Mouse (Mus musculus) cerebellum, adult 18-20 months (tissue): ENCODE results near the gene Wls.

ENCODE experiments used
- DNase-seq, 2 experiments: peaks; one replicate each; pipeline ENCODE4 v3.0.0; 2021

Wls gene

DNA sequence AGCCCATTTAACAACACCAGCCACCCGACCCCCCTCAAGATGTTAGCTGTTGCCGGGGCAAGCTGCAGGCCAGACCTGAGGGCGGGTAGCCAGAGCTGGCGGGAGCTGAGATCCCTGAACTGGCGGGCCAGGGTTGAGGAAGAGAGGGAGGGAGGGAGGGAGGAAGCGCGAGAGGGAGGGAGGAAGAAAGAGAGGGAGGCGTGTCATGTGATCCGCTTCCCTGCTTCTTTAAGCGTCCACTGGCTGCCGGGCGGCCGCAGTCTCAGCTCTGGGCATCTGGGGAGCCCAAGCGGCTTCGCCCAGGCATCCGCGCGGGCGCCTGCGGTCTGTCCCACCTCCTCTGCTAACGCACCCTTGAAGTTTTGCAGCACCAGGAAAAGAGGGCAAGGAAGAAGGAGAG lies at the start of gene Wls:
Wls (plus strand) TSS at position 192 of the 400 bp plus-strand sequence.
- DNase-seq, result peak; percentile 20 to 26

DNA sequence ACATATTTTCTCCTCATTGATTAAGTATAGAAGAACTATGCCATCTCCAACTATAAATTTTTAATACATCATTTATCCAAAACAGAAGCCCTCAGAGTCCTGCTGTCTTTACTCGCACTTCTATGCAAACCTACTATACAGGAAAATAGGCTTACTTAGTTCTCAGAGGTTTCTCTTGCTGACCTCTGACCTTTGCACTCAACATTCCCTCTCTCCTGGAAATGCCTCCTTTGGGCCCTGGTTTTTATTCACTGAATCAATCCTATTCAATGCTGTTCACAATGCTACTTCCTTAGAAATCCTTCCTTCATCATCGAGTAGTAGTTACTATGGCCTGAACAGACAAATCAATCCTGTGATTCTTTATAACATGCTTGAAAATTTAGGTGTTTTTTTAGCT lies 49.7 kb upstream of the Wls start:
- no peak for DNase-seq

DNA sequence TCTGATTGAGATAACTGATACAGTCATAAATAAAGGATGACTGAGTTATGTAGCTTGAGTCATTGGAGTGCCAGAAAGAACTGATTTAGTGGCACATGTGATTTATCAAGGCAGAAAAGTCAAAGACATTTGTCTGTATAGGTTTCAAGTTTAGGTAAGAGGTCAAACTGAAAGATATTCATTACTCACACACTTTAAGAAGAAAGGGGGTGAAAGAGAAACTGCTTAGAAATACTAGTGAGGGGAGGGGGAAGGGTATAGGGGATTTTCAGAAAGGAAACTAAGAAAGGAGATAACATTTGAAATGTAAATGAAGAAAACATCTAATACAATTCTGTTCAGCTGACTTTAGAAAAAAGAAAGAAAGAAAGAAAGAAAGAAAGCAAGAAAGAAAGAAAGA lies 7.9 kb upstream of the Wls start:
- DNase-seq, result no peak

DNA sequence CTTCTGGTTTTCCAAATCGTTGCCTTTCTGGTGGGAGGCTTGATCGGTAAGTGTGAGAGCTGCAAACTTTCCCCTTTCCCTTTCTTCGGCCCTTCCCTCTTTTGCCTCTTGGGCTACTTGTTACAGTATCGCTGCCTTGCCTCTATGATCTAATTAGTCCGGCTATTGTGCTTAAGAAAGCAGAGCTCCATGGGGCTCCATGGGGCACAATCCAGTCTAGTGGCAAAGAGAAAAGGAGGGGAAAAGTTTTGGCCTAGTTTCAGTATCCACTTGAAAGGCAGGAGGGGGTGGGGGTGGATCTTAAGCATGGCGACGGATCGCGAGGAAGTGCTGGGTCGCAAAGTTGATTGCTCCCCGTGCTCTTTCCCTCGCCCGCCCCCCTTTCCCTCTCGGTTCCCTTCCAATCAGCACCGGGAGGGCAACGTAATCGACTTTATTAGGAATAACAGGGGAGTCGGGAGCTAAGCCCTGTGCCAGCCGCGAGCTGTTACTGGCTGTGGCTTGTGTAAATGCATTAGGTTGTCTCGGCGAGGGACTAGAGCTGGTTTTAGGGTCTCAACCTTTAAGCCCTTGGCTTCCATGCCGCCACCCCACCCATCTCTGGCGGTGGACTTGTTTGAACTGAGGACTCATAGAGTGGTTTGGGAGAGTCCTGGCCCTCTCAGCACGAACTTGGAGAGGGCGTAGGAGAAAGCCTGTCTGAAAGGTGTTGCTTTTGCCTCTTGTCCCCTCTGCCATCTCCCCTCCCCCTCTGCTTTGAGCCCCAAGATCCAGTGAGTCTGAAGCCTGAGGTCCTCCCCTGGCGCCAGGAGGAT lies 737 bp downstream of the Wls start:
- DNase-seq, result peak in 1 of 2 experiments; percentile 3

DNA sequence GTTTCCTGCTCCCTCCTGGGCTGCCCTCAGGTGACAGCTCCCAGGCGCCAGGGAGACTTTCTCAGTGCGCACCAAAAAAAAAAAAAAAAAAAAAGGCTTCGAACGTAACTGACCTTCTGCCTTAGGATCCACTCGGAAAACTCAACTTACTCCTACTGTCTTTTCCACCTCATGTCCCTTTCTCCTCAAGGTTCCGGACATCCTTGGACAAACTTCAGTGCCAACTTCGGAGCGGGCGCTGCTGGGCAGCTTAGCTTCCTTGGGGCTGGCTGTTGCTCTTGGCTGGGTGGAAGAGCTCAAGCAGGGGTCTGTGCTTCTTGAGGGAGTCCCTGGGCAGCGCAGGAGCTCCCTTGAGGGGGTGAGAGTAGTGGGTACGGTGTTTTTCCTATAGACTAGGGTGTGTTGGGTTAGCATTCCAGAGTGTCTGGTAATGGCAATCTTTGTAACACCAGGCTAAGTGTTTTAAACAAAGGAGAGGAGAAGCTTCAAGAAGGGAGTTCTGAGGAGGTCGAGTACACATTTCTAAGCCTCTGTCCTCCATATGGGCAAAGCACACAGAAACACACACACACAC lies 1.4 kb downstream of the Wls start:
- DNase-seq, result no peak

DNA sequence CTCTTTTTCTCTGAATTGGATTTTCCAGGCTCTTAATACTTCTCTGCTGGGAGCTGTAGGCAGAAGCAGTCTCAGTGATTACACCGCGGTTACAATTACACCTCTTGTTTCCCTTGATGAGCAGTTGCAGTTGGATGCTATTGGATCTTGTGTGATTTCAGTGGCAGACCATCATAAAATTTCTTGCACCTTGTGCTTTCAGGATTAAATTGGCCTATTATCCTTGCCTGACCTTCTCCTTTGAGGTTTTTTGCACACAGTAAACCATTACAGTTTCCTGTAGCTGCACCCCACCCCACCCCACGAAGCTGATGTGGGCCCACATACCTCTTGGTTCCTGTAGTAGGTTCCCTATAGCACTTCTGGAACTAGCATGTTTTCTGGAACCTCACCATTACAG lies 2.0 kb downstream of the Wls start:
- DNase-seq, result no peak

DNA sequence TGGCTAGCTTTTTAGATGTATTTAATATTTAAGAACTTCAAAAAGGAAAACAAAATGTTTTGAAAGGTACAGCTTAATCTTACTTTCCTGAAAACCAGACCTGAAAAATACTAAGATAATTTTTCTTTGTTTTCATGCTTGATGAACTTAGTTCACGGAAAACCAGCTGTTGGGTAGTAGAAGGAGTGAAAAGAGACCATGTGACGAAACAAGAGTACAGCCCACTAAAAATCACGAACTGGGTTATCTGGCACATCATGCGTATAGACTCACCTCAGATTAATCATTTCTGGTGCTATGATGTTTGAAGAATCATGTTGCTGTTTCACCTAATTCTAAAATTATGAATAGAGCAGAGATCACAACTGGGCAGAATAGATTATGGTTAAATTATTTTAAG lies 3.7 kb downstream of the Wls start:
- DNase-seq, result no peak

DNA sequence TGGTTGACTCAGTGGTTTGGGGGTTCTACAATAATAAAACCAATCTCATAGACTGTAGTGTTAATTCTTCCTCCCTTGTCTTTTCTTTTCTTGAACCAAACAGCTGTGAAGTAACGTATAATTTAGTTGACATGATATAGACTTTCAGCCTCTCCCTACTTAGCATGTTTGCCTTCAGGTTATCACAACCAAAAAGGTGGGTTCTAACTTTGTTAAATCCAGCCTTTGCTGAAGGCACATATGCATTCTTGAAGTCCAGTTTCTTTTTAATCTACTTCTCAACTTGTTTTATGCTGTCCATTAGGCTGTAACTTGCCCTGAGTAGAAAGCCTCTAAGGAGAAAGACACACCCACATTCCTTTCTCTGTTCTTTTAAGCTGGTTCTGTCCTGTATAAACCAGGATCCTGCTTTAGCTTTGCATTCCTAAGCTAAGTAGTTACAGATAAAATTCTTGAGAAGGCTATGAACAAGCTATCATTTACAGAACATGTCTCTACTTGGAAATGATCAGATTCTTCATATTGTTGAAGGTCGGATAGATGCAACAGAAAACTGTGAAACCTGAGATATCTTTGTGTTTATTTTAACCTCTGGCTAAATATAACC lies 8.0 kb downstream of the Wls start:
- DNase-seq, result no peak

DNA sequence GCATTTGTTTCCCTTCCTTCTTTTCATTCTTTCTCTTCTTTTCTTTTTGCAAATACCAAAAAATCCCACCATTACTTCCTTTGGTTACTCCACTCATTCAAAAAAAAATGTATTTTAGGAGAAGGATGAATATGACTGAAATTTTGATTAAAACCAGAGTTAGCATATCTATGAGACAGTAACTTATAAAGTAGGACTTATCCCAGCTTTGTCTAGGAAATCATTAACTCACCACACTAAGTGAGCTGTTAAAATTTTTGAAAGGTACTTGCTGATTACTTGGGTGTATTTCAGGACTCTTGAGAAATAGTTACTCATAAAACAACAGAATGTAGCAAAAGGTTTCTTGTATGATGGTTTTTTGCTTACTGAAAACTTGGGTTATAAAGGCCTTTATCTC lies 8.7 kb downstream of the Wls start:
- no peak for DNase-seq

DNA sequence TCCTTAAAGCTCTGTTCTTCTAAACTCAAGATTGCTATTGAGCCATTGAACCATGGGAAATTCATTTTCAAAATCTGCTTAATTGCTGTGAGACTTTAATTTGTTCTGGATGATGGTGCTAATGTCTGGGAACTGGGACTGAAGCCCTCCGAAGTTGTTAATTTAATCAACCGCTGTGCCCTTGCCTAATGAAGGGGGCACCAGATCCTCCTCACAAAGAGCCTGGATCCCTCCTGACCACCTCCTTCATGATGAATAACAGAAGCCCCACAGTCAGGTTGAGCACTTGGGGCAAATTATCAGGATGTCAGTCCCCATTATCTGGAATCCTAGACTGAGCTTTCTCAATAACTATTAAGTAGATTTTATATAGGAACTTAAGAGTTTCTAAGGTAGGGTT lies 12.0 kb downstream of the Wls start:
- no peak for DNase-seq

DNA sequence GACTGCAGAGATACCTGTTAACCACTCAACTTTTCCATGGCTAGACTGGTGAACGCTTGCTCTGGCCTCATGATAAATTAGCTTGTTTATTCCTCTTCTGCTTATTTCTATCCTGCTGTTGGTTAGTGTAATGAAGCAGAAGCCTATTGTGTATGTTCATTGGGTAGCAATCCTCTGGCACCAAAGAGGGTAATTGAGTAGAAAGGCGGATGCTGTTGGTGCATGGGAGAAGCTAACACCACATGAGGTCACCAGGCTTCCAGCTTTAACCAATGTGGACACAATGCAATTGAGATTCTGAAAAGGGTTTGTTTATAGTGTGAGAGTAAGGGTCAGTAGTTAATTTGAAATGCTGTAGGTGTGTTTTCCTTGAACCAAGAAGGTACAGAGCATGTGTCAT lies 12.5 kb downstream of the Wls start:
- no peak for DNase-seq

DNA sequence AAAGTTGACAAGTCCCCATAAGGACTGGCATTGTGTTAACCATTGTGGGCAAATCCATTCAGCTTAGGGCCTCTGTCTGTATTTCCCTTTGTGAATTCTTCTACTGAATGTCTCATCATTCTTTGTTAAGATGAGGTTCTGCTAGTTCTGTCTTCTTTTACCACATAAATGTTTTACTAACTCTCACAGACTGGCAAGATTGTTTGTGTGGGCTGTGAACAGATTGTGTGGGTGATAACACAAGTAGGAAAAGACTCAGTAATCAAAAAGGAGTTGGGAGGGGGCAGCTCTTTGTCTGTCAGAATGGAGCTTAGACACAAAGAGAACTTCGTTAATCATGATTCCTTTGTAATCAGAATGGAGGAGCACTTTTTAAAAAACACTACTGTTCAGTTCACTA lies 17.6 kb downstream of the Wls start:
- DNase-seq, result no peak

DNA sequence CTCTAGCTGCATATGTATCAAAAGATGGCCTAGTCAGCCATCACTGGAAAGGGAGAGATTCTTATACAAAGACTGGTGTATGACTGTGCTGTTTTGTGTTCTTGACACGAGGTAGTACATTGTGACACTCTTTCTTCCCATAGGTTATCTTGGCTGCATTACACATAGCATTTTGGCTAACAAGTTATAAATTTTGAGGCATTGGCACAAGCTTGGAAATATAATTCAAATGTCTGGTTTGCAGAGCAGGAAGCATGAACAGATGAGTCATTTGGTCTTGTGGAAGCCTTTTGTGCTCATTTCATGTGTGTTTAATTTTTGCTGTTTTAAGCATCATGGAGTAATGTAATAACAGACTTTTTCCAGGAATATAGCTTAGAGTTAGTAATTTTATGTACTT lies 26.2 kb downstream of the Wls start:
- no peak for DNase-seq

DNA sequence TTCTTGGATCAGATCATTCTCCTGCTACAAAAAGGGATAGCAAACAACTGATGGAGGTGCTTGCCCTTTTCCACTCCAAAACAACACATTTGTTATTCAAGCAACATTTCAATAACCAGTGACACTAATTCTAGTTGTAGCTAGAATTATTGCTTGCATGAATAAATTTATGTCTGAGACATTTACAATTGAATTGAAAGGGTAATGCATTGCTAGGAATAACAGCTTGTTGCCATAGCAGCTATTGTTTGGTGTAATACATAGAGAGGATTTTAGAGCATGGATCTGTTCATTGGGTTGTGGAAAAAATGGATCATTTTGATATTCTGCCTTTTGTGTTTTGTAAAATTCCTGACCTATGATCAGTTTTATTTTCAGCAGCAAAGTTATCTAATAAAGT lies 39.5 kb downstream of the Wls start:
- DNase-seq, result no peak

DNA sequence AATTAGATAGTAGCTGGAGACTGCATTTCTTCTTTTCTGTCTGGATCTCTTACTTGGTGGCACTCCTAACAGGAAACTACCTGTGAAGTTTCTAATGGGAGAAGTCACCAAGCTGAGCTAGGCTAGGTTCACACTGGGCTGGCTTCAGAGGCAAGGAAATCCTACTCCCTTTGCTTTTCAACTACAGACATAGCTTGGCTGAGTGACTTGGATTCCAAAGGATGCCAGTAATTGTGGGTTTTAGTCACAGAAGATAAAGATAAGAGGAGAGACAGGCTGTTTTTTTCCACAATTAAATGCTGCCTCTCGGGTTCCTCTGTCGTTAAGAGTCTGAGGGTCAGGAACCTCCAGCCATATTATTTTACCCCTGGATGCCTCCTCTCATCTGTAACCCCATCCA lies 43.9 kb downstream of the Wls start:
- DNase-seq, result no peak

DNA sequence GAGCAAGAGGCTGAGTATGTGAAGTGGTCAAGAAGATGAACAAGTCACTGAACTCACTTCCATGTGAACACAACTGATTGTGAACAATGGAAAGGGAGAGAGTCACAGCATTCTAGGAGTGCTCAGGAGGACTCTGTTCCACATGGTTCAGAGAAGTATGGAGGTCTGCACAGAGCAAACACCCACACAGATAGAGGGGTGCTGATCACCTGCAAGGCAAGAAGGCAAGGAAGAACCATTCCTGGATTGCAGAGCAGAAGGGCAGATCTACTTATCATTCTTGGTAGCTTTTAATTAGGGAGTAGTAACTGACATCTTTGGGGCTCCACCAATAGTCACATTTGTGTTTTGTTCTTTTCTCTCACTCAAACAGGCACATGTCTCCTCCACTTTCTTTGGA lies 45.3 kb downstream of the Wls start:
- DNase-seq, result no peak

DNA sequence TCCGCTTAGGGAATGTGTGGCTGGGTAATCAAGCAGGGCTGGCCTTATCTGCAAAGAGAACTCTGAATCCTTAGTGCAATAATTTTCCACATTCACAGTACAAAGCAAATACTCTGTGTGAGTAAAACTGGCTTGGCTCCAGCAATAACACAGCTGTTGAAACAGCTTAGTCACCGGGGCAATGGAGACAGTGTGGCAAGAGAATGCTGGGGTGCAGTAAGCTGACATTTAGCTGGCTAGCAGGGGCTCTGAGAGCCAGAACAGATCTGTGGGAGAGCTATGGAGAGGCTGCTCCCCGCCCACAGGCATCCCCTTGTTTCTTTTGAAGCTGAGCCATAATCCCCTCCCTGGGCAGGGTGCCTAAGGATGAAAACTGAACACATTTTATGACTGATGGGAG lies 45.8 kb downstream of the Wls start:
- DNase-seq, result peak in 1 of 2 experiments; percentile 3

DNA sequence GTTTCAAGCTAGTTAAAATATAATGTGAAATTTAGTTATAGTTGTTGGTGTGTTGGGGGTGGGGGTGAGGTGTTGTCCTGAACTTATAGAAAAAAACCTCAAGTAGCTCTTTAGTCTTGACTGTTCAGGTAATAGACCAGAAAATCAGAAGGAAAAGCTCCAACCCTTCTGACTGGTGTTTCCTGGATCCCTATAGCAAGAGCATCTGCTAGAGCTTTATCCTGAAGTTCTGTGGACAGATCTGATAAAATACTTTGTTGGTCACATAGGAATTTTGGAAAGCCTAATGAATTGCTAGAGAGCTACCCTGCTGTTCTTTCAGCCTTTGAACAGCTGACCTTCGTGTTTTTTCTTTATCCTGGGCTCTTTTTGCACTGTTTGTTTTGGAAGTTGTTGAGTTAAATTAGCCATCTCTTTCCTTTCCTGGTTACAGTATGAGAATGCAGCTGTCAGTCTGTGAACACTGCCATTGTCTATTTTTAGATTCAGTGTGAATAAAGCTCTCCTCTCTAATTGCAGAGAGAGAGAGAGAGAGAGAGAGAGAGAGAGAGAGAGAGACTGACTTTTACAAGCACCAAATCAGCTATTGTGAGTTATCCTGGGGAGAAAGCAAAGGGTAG lies 46.4 kb downstream of the Wls start:
- no peak for DNase-seq

DNA sequence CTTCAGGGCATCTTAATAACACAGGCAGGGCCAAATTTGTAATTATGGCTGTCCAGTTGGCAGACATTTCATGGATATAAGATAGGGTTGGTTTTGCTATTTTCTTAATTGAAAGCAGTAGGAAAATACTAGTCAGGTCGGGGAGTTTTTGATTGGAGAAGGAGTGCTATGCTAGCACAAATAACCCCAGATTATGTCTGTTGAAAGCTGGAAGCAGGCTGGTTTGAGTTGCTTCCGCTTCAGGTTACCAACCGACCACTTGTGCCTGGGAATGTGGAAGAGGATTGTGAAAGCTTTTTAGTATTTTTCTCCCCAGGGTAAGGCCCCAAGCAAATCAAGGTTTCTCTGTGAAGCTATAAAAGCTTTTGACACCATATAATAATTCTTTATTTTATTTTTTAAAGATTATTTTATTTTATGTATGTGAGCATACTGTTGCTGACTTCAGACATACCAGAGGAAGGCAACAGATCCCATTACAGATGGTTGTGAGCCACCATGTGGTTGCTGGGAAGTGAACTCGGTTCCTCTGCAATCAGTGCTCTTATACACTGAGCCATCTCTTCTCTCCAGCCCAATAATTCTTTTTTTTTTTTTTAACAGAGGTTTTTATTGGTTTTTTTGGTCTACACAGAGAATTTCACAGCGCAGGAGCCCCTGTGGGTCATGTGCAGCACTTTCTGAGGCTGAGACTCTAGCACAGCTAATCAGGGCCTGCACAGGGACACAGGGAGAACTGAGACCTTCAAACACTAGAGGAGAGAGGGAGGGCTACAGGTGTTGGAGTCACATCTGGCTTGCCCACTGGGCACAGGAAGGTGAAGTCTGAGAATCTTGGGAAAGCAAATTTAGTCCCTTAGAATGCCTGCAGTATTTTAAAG lies 50.9 kb downstream of the Wls start:
- DNase-seq, result no peak

DNA sequence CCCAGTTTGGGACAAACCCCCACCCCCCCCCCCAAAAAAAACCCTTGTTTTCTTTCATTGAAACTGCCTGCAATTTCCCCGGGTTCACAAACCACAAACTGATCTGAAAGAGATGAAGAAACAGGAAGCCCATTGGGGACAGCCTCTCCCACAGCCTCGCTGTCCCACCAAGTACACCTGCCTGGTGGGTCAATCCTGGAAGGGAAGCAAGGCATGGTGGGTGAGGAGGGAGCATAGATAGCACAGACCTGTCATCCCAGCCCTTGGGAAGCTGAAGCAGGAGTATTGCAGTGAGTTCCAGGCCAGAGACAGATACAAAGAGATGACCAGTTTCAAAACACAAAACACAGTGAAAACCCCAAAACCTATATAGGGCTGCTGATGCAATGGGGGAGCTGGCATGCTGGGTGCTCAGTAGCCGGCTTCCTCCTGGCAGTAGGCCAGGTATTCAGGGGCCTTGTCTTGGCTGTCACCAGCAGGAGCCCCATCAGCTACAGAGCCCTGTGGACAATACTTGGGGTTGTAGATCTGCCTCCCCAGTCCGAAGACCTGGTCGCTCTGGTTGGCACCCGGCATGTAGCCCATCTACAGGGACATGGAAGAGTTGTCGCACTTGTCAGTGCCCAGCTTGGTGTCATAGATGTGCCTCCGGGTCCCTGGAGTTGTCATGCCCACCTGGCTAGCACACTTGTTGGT lies 51.7 kb downstream of the Wls start:
- DNase-seq, result no peak

DNA sequence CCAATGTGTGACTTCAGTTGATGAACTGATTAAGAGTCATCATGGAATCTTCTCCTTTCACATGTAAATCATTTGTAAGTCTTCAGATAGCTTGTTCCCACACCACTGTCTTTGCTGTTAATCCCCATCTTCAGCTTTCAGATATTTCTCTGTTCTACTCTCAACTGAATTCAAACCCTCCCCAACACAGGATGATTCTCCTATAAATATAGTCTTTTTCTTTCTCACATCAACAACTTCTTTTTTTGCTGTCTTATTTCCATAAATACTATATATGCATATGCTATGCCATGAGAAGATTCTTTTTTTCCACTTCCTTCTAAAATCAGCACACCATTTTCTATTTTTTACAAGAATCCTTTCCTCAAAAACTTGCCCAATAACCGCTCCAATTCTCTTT lies 67.9 kb downstream of the Wls start:
- DNase-seq, result no peak

DNA sequence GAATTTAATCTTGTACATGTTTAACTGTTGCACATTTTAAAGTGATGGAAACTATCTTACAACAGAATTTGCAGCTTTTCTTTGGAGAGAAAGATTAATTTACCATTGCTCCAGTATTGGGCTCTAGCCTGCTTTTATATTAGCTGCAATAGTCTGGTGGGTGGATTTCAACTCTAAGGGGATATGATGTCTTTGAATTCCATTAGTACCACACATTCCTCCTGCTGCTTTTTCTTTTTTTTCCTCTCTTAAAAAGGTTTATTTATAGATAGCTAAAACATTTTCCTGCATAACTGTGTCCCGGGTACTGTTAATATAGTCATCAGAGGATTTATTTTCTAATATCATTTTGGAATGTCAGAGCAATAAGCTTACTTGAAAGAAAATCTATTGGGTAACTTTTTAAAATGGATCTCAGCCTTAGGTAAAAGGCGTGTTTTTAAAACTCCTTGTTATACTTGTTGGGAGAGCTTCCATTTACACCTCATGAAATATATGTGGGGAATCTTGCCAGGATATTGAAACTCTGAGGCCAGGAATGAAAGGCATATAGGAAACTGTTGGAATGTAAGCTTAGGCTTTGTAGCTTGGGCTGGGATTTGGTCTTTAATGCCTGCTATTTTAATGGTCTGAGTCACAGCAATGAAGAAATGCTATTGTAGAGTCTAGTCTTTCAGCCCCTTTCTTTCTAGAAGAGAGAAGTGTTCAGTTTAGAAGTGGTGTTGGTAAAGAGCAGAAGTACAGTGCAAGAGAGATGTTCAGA lies 78.0 kb downstream of the Wls start:
- no peak for DNase-seq
